ENCODE assay signal across 13 mouse cellular contexts in genomic region chr4:121021911-121022310, GRCm38 (mm10). TPM values are rescaled to one million over a fixed set of nuclear protein-coding genes. Genes with fewer than 3 reads are reported as not detected.
DNase-seq lines count a peak whose midpoint lies in the region; ATAC-seq and TF ChIP-seq lines count a peak whose summit lies in the region.
"Had no signal": no experiment of that assay in that cellular context is flagged by ENCODE, and none has a peak within 500 bp of the region (broad histone marks: within the 10 kb centered on the region; RNA-seq: fewer than 3 reads in every experiment).

No protein-coding gene starts in this region.

- no peak for TF ChIP-seq CTCF in heart, postnatal 0 days (IDR thresholded peaks at IDR 0.05; ENCODE audit: low read depth)

- no peaks in the 10 kb centered on the region for H3K27me3 ChIP-seq in heart, postnatal 0 days (ENCODE audit: control insufficient read depth, insufficient read depth, low read length)
- H3K27me3 ChIP-seq: intestine, embryonic 15.5 days had no signal

- no peak overlapping the region for H3K4me2 ChIP-seq in heart, postnatal 0 days (ENCODE audit: low read depth, low read length)
- H3K4me2 ChIP-seq: intestine, embryonic 15.5 days had no signal

- ATAC-seq in heart, postnatal 0 days (ENCODE audit: insufficient read depth, low read depth) = no peak
- ATAC-seq: intestine, embryonic 15.5 days had no signal

- no peak overlapping the region for H3K27ac ChIP-seq in heart, postnatal 0 days (ENCODE audit: low read depth)
- H3K27ac ChIP-seq: hindbrain, embryonic 10.5 days; intestine, embryonic 15.5 days; liver, embryonic 14.5 days; macrophage had no signal

- H3K9ac ChIP-seq in heart, postnatal 0 days (replicated peaks; ENCODE audit: low read depth, low read length) = no peak overlapping the region
- H3K9ac ChIP-seq: intestine, embryonic 15.5 days; liver, embryonic 14.5 days had no signal

- H3K4me3 ChIP-seq in heart, postnatal 0 days (ENCODE audit: low read depth, low read length) = no peak overlapping the region
- H3K4me3 ChIP-seq: hindbrain, embryonic 10.5 days; intestine, embryonic 15.5 days had no signal

- H3K9me3 ChIP-seq in heart, postnatal 0 days (replicated peaks; ENCODE audit: control insufficient read depth, low read length) = no peaks in the 10 kb centered on the region
- H3K9me3 ChIP-seq: hindbrain, embryonic 10.5 days; intestine, embryonic 15.5 days had no signal

- TF ChIP-seq EP300 in heart, postnatal 0 days (IDR thresholded peaks at IDR 0.05; ENCODE audit: low read depth) = no peak

- peaks cover 10% of the 10 kb centered on the region; the same call in 1 of the 2 replicates for H3K4me1 ChIP-seq in heart, postnatal 0 days (ENCODE audit: control insufficient read depth, insufficient read depth)
- H3K4me1 ChIP-seq: intestine, embryonic 15.5 days had no signal

- DNase-seq in adrenal gland, adult (ENCODE audit: inconsistent age in 2 of 2, low spot score in 1 of 2) = peak; percentile 27 to 71
- DNase-seq in adrenal gland, postnatal 25 days = no peak
- DNase-seq in heart, postnatal 0 days (ENCODE audit: low spot score) = peak; percentile 13
- DNase-seq in heart, adult 11 months = no peak
- DNase-seq in ovary, adult 18-20 months (ENCODE audit: low spot score) = peak; percentile 59
- no peak for DNase-seq in ovary, postnatal 10 days (ENCODE audit: low spot score)
- peak; percentile 80 for DNase-seq in yolk sac, embryonic 10.5 days (ENCODE audit: low spot score)
- DNase-seq in right cerebral cortex, postnatal 10 days (ENCODE audit: low spot score in 2 of 2) = no peak
- DNase-seq: cerebellum, postnatal 10 days had no signal

- no peaks in the 10 kb centered on the region for H3K36me3 ChIP-seq in heart, postnatal 0 days (replicated peaks; ENCODE audit: control insufficient read depth, insufficient read depth, low read length)
- H3K36me3 ChIP-seq: hindbrain, embryonic 10.5 days; intestine, embryonic 15.5 days had no signal

RNA-seq across cellular contexts. Expression of gene Smap2, which starts 4.9 kb away (rescaled TPM):
- total RNA-seq in adrenal gland, postnatal 25 days (2021) = 31.5 and 35.7 TPM in 2 replicates
- total RNA-seq in heart, postnatal 0 days (2014; rRNA removed; ENCODE audit: low replicate concordance) = 18.9 and 20.9 TPM in 2 replicates
- 6.9 and 7.5 TPM in 2 replicates for polyA plus RNA-seq in heart, postnatal 0 days (2015; fragmentation: Nextera tagmentation; extraction: Ambion mirVana)

RNA-seq across cellular contexts. Expression of gene Col9a2, which starts 17.3 kb away (rescaled TPM):
- total RNA-seq in adrenal gland, postnatal 25 days (2021) = 0.46 and 0.71 TPM in 2 replicates
- 2.2 and 11.3 TPM in 2 replicates for total RNA-seq in heart, postnatal 0 days (2014; rRNA removed; ENCODE audit: low replicate concordance)
- polyA plus RNA-seq in heart, postnatal 0 days (2015; fragmentation: Nextera tagmentation; extraction: Ambion mirVana) = 1.8 and 2.2 TPM in 2 replicates

Comparison
In these comparisons a context has a peak if more than half of its experiments do, and no peak if none do; other contexts are left out.
1. DNase-seq: peak in adrenal gland, adult (2 of 2), heart, postnatal 0 days (single experiment), ovary, adult 18-20 months (single experiment) and yolk sac, embryonic 10.5 days (single experiment); none in adrenal gland, postnatal 25 days (single experiment), heart, adult 11 months (single experiment), ovary, postnatal 10 days (single experiment) and right cerebral cortex, postnatal 10 days (0 of 2).